Mouse (Mus musculus): ENCODE measurements around the gene Rpl9. TPM values are rescaled to one million over a fixed set of nuclear protein-coding genes. Genes with fewer than 3 reads are reported as not detected.

The Rpl9 gene
- polyA plus RNA-seq, 1 experiment: 888 TPM

- H3K4me1 ChIP-seq (ENCODE audit: control insufficient read depth, insufficient read depth, low read length): no peaks in the 10 kb centered on the region; the same call in 1 of the 2 replicates
- H3K4me3 ChIP-seq (ENCODE audit: insufficient read depth, low read length): no peak overlapping the region
- TF ChIP-seq POLR2A (IDR thresholded peaks at IDR 0.05; ENCODE audit: low read depth, low read length) (no peak), CTCF (IDR thresholded peaks at IDR 0.05; ENCODE audit: borderline replicate concordance, insufficient read depth, low read length) (no peak)
- H3K27ac ChIP-seq (ENCODE audit: insufficient read depth, low read length): no peak overlapping the region
Observed at GRCm38 (mm10) chr5:65424215-65424614, 33.0 kb upstream of the Rpl9 start.

- Histone ChIP-seq H3K4me1 (ENCODE audit: control insufficient read depth, insufficient read depth, low read length) (no peaks in the 10 kb centered on the region), H3K4me3 (ENCODE audit: insufficient read depth, low read length) (no peak overlapping the region), H3K27ac (ENCODE audit: insufficient read depth, low read length) (no peak overlapping the region)
- TF ChIP-seq CTCF (IDR thresholded peaks at IDR 0.05; ENCODE audit: borderline replicate concordance, insufficient read depth, low read length) (no peak), POLR2A (IDR thresholded peaks at IDR 0.05; ENCODE audit: low read depth, low read length) (no peak)
Observed at GRCm38 (mm10) chr5:65422803-65423202, 31.6 kb upstream of the Rpl9 start.

GRCm38 (mm10) chr5:65420822-65421221 lies 29.6 kb upstream of the Rpl9 start:
- Histone ChIP-seq H3K4me1 (ENCODE audit: control insufficient read depth, insufficient read depth, low read length) (no peaks in the 10 kb centered on the region), H3K4me3 (ENCODE audit: insufficient read depth, low read length) (no peak overlapping the region), H3K27ac (ENCODE audit: insufficient read depth, low read length) (no peak overlapping the region)
- TF ChIP-seq CTCF (IDR thresholded peaks at IDR 0.05; ENCODE audit: borderline replicate concordance, insufficient read depth, low read length) (no peak), POLR2A (IDR thresholded peaks at IDR 0.05; ENCODE audit: low read depth, low read length) (no peak)

GRCm38 (mm10) chr5:65419136-65419535 lies 27.9 kb upstream of the Rpl9 start:
- TF ChIP-seq POLR2A (IDR thresholded peaks at IDR 0.05; ENCODE audit: low read depth, low read length) (no peak), CTCF (IDR thresholded peaks at IDR 0.05; ENCODE audit: borderline replicate concordance, insufficient read depth, low read length) (no peak)
- no peak overlapping the region for H3K27ac ChIP-seq (ENCODE audit: insufficient read depth, low read length)
- no peak overlapping the region for H3K4me3 ChIP-seq (ENCODE audit: insufficient read depth, low read length)
- H3K4me1 ChIP-seq (ENCODE audit: control insufficient read depth, insufficient read depth, low read length): no peaks in the 10 kb centered on the region

- Histone ChIP-seq H3K4me1 (ENCODE audit: control insufficient read depth, insufficient read depth, low read length) (no peaks in the 10 kb centered on the region), H3K27ac (ENCODE audit: insufficient read depth, low read length) (no peak overlapping the region), H3K4me3 (ENCODE audit: insufficient read depth, low read length) (no peak overlapping the region)
- TF ChIP-seq CTCF (IDR thresholded peaks at IDR 0.05; ENCODE audit: borderline replicate concordance, insufficient read depth, low read length): no peak
- TF ChIP-seq POLR2A (IDR thresholded peaks at IDR 0.05; ENCODE audit: low read depth, low read length): no peak
Observed at GRCm38 (mm10) chr5:65415653-65416458, 24.6 kb upstream of the Rpl9 start.

- TF ChIP-seq CTCF (IDR thresholded peaks at IDR 0.05; ENCODE audit: borderline replicate concordance, insufficient read depth, low read length): no peak
- TF ChIP-seq POLR2A (IDR thresholded peaks at IDR 0.05; ENCODE audit: low read depth, low read length): no peak
- H3K4me3 ChIP-seq (ENCODE audit: insufficient read depth, low read length): no peak overlapping the region
- H3K4me1 ChIP-seq (ENCODE audit: control insufficient read depth, insufficient read depth, low read length): no peaks in the 10 kb centered on the region
- H3K27ac ChIP-seq (ENCODE audit: insufficient read depth, low read length): no peak overlapping the region
Observed at GRCm38 (mm10) chr5:65407989-65408388, 16.7 kb upstream of the Rpl9 start.

- TF ChIP-seq POLR2A (IDR thresholded peaks at IDR 0.05; ENCODE audit: low read depth, low read length) (no peak), CTCF (IDR thresholded peaks at IDR 0.05; ENCODE audit: borderline replicate concordance, insufficient read depth, low read length) (peak; percentile 72)
- Histone ChIP-seq H3K4me3 (ENCODE audit: insufficient read depth, low read length) (no peak overlapping the region), H3K4me1 (ENCODE audit: control insufficient read depth, insufficient read depth, low read length) (no peaks in the 10 kb centered on the region), H3K27ac (ENCODE audit: insufficient read depth, low read length) (no peak overlapping the region)
Observed at GRCm38 (mm10) chr5:65401251-65401994, 10.2 kb upstream of the Rpl9 start.

GRCm38 (mm10) chr5:65394425-65394824 lies 3.2 kb upstream of the Rpl9 start:
- TF ChIP-seq CTCF (IDR thresholded peaks at IDR 0.05; ENCODE audit: borderline replicate concordance, insufficient read depth, low read length): no peak
- no peak for TF ChIP-seq POLR2A (IDR thresholded peaks at IDR 0.05; ENCODE audit: low read depth, low read length)
- Histone ChIP-seq H3K4me3 (ENCODE audit: insufficient read depth, low read length) (no peak overlapping the region), H3K27ac (ENCODE audit: insufficient read depth, low read length) (no peak overlapping the region), H3K4me1 (ENCODE audit: control insufficient read depth, insufficient read depth, low read length) (no peaks in the 10 kb centered on the region)

GRCm38 (mm10) chr5:65391753-65392152 lies 509 bp upstream of the Rpl9 start:
- TF ChIP-seq POLR2A (IDR thresholded peaks at IDR 0.05; ENCODE audit: low read depth, low read length) (no peak), CTCF (IDR thresholded peaks at IDR 0.05; ENCODE audit: borderline replicate concordance, insufficient read depth, low read length) (no peak)
- Histone ChIP-seq H3K27ac (ENCODE audit: insufficient read depth, low read length) (no peak overlapping the region), H3K4me3 (ENCODE audit: insufficient read depth, low read length) (peak overlapping the region; percentile 78), H3K4me1 (ENCODE audit: control insufficient read depth, insufficient read depth, low read length) (0 out of 2 replicates have a peak, but pooled peaks cover 6% of the 10 kb centered on the region)
